Mouse (Mus musculus) frontal cortex, postnatal 25 days (tissue): ENCODE results near the gene Hes3.

Source experiments
- DNase-seq, 2 experiments: peaks; one replicate each; pipeline ENCODE4 v3.0.0; 2022; ENCODE audit warnings: low spot score in 2 of 2

The Hes3 gene

DNA sequence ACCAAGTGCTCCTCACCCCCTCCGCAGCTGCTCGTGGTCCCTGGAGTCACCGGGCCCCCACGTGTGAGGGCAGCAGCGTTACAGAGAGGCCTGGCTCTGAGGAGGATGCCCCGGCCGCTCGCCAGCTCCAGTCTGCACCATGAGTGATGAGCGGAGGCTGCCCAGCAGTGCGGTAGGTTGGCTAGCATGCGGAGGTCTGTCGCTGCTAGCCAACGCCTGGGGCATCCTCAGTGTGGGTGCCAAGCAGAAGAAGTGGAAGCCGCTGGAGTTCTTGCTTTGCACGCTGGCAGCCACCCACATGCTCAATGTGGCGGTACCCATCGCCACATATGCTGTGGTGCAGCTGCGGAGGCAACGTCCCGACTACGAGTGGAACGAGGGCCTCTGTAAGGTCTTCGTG is 12.5 kb downstream of the Hes3 start:
- DNase-seq, result no peak

DNA sequence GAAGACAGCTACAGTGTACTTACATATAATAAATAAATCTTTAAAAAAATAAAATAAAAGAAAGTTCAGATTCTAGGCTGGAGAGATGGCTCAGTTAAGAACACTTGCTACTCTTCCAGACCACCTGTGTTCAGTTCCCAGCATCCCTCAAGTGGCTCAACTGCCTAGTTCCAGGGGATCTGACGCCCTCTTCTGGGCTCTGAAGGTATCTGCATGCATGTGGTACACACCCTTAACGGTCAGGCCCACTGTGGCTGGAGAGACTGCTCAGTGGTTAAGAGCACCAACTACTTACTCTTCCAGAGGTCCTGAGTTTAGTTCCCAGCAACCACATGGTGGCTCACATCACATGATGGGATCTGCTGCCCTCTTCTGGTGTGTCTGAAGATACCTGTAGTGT is 13.5 kb downstream of the Hes3 start:
- no peak for DNase-seq

DNA sequence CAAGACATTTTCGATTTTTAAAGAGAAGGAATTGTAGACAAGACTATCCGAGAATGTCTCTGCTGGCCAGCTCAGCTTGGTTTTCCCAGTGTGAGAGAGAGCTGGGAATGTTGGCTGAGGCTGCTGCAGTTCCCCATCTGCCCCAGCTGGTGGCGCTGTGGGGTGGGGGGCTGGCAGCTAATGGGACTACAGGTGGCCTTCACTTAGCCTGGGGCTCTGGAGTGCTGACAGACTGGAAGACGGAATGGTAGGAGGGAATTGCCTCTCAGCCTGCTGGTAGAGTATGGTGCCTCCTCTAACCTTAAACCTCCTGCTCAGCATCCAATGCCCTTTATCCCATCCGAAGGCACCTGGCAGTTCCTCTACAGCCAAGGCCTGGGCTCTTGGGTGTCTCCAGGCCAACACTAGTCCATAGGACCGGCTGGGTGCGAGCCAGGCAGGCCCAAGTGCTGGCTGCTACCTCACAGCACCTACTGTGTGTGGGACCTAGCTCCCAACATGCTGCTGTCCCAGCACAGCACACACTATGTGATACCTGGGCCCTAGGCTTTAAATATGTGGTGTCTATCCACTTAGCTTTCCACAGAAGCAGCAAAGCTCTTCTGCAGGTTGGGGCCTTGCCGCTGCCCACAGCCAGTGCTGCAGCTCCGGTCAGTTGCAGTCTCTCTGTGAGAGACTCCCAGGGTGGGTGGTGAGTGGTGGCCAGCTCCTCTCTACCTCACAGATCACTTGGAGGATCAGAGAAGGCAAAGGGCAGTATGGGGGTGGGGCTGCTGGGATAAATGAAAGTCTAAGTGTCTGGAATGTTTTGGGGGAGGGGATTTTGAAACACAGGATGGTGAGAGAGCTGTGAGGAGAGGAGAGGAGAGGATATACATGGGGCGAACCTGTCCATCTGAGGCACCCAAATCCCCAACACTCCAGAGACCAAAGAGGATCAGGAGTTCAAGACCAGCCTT is 14.8 kb downstream of the Hes3 start:
- DNase-seq, result no peak

DNA sequence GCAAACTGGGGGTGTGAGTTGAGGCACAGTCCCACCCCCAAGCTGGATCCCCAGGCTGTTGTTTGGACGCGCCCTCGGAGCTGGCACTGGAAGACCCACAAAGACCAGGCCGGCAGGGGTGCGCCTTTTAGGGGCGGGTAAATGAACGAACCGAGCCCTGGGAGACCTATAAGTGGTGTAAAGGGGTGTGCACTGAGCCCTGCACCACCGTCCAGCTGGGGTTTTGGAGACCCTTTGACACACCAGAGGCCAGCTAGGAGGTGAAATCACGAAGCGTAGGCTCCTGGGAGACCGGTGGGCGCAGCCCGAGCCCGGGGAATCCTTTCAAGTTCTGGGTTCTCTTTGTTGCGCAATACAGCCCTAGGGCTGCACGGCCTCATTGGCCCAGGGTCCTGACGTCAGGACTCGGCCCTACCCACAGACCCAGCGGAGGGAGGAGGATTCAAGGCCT is 16.8 kb downstream of the Hes3 start:
- no peak for DNase-seq

DNA sequence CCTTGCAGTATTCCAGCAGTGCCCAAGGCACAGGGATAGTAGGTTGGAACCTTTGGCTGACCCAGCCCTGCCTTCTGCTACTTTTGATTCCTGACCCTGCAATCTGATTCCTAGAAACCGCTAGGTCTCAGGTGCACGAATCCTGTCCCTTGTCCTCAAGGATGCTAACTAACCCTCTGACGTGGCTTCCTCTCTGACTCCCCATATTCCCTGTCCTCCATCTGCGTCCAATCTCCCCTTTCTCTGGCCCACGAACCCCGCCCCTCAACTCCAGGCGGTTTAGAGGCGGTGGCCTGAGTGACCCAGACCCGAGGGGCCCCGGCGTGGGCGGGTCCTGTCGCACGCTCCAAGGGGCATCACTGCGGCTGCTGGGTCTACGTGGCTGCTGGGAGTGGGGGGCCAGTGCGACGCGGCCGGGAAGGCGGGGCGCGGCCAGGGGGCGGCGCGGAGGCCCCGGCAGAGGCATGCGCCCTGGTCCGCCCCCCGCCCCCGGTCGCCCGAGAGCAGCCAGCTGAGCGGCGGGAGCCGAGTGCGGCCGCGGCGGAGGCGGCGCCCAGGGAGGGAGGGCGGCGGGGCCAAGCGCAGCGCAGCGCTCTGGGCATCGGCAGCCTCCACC is 17.7 kb downstream of the Hes3 start, which contains the start of gene Gpr153:
Gene Gpr153, plus strand, starts transcription at position 612 of the 616 bp plus-strand sequence.
- no peak for DNase-seq

DNA sequence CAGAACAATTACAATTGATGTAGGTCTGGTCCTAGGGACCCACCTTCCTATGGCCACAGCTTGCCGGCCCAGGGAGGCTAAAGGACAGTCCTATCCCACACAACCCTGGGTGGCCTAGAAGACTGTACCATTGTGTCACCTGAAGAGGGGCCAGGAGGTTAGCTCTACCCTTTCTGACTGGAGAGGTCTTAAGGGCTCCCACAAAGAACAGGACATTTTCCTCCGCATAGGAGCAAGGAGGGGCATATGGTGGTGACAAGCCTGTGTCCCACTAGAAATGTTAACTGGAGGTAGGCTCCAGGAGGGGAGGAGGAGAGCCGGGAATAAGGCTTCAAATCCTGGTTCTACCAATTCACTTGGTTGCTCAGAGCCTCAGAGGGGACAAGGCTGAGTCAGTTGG is 18.3 kb downstream of the Hes3 start:
- no peak for DNase-seq

DNA sequence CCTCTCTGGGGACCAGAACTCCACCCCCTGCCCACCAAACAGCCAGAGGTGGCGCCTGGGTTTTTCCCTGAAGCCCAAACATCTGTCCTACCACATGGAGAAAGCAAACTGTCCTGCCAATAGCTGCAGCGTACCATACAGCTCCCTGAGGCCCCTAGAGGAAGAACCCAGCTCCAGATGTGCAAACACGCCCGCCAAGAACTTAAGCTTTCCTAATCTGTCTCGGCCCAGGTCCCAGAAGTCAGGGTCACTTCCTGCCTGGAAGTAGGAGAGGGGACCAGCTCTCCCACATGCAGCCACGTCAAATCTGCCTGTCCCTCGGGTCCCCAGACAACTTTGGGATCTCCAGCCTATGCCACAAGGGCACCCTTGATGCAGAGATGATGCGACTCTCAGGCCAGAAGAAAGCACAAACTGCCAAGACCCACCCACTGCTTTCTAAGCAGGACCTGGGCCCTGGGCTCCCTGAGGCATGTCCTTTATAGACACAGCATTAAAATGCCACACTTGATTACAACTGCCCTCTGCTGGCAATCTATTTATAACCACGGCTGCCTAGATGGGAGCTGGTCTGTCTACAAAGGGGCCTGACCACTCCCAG is 18.9 kb downstream of the Hes3 start:
- no peak for DNase-seq

DNA sequence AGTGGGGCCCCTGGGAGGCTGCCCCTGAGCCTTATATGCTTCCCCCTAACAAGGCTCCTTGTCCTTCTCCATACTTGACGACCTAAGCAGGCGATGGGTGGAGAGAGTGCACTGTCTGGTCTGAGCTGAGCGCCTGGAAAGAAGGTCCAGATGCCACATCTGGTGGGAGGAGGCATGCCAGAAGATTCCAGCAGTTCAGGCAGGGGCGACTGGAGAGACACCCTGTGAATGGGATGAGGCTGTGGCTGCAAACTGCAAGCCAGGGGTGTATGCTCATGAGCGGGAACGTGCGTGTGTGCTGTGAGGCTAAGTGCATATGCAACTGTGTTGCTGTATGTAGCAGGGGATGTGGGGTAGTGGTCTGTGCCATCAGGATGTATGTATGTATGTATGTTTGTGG is 19.5 kb downstream of the Hes3 start:
- no peak for DNase-seq

DNA sequence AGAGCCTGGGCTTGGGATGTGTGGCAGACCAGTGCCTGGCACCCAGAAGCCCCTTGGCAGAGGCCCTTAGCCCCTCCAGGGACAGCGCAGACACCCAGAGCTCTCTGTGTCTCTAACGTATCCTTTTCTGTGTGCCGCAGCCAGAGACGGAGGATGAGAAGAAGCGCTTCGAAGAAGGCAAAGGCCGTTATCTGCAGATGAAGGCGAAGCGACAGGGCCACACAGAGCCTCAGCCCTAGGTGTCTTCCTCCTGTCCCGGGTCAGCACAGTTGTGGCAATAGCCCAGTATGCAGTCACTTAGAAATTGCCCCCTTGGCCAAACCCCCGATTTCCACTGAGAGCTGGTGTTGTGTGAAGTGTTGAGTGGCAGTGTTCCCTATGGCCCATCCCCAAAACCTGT is 20.1 kb downstream of the Hes3 start:
- no peak for DNase-seq

DNA sequence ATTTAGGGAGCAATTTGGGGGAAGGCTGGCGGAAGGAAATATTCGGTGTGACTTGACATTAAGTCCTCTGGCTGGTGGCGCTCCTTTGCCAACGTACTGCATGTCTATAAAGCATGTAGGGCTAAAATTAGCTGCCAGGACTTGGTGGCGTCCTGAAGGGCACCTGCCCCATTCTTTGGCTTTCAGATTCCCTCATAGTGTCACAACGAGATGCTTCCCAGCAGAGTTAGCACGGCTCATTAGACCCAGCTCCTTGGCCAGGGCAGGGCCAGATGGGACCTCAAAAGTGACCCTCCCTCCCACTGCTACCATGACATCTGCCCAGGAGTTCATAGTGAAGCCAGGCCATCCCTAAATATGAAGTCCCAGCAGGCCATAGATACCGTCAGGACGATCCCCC is 20.9 kb downstream of the Hes3 start:
- no peak for DNase-seq

DNA sequence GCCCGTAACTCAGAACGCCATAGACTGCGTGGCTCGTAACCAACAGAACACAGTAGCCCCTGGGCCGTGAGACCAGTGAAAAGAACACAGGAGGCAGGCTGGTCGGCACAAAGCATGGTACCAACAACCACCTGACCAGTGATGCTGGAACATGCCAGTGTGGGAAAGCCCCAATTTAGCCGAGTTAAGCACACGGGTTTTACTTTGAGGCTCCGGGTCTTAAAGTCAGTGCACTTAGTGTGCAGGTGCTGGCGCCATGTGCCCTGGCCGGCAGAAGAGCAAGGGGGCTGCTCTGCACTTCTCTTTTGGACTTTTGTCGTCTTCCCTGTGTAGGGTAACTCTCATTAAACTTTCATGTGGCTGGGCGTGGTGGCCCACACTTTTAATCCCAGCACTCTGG is 21.5 kb downstream of the Hes3 start:
- DNase-seq, result no peak

DNA sequence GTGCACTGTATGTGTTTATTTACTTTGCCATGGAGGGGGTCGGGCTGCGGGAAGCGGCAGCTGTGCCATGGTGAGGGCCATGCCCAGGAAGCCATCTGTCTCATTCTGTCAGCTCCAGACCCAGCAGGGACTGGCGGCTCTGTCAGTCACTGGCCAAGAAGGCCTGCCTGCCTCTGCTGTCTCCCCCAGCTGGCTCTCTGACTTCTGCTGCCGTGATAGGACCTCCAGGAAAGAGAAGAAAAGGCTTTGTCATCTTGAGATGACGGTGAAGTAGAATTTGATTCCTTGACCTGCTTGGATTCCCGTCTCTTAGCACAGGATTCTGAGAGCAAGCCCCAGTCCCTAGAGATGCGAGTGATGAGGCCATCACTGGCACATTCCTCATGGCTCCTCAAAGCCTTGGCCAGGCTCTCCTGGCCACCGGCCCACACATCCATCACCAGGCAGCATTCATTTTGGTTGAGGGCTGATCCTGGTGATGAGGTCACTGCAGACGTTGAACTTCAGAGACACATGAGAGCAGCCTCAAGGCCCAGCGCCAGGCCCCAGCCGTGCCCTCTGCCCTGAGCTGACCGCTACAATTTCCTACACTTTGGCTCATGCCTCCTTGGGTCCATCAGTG is 23.6 kb downstream of the Hes3 start:
- DNase-seq, result no peak

DNA sequence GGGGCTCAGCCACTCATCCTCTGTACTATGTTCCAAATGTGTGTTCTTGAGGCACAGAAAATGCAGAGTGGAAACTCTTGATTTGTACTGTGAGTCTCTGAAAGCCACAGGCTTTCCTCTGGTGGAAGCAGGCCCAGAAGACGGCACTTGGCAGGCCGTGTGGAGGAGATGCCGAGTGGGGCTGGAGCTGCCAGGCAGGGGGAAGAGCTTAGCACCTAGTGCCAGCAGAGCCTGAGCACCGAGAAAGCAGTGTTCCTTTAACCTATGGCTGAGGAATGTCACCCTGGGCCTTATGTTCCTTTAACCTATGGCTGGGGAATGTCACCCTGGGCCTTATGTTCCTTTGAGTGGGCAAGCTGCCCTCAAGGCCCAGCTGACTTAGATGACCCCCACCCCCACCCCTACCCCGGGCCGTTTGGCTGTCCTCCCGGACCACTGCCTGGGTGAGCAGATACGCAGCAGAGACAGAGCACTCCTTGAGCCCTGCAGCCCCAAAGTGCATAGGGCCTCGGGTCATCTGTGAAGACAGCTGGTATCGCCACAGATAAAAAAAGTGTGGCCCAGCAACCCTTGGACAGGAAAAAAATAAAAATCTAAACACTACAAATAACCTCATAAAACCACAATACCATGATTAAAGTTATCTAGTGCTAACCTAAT is 25.1 kb downstream of the Hes3 start:
- DNase-seq, result no peak

DNA sequence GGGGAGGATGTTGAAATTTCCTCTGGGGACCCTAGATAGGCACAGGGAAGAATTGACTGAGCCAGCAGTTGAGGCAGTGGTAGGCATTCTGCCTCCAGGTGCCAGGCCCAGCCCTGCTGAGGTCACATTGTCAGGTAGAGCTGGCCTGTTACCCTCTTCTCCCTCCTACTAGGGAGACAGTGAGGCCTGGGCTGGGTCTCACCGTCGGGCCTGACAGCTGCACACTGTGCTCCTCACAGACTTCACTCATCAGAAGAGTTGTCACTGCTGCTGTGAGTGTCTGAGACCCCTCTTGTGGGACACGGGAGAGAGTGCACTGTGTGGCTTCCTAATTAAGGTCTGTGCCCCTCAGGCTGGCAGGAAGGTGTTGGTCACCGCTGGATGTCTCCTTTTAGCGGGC is 25.7 kb downstream of the Hes3 start:
- DNase-seq, result no peak

DNA sequence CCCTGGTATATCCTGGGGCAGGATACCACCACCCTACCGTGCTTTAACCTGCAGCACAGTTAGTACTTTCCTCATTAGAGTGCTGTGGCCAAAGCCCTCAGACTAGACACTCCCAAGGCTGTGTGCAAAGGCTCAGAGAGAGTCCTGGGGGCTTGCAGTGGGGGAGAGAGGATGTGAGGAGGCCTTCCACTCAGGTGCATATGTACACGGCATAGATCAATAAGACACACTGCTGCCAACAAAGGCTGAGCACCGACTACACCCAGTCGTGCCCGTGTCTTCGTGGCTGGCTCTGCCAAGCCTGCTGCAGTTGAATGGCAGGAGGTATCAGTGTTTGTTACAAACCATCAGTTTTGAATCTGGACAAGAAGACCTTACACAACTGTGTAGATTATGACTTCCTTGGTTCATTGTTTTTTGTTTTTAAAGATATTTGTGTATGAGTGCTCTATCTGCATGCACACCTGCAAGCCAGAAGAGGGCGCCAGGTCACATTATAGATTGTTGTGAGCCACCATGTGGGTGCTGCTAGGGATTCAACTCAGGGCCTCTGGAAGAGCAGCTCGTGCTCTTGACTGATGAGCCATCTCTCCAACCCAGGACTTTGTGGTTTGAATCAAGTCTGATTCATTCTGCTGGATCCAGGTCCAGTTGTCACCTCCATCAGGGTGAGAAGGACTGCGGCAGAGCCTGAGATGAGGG is 26.4 kb downstream of the Hes3 start:
- no peak for DNase-seq

DNA sequence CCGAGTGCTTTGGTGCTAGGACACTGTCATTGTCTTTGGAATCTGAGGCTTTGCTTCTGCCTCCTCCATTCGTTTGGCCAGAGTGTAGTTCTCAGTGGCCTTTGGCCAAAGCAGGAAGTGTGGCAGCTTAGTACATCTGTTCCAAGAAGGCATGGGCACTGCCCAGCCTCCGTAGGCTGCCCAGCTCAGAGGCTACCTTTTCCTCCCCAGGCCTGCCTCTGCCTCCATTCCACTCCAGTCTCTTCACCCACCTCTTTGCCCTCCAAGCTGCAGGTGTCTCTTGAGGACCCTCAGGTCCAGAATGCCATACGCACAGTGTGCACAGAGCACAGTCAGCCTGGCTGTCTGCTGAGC is 27.3 kb downstream of the Hes3 start:
- DNase-seq, result no peak

DNA sequence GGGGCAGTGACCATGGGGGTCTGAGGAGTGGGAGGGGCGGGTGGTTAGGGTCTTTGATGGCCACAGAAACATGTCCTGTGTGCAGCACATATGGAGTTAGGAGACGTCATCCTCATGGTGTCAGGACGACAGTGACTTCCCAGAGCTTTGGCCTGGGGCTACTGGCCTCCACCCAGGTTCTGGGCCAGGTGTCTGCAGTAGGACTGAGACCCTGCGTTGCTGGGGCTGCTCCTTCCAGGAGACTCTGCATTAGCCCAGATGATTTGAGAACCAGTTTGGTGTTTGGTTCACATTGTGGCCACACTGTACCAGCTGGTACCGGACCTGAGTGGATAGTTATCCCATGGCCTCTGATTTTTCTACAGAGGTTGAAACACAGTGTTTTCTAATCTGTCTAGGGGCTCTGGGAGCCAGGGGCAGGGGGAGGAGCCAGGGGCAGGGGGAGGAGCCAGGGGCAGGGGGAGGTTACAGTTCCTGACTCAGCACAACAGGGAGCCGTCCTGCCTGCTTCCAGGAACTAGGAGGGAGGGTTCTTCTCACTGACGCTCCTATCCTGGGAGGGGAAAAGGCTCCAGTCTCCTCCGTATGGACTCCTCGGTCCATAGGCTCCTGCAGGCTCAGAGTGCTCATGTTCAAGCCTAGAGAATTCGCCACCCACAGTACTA is 27.8 kb downstream of the Hes3 start:
- no peak for DNase-seq

DNA sequence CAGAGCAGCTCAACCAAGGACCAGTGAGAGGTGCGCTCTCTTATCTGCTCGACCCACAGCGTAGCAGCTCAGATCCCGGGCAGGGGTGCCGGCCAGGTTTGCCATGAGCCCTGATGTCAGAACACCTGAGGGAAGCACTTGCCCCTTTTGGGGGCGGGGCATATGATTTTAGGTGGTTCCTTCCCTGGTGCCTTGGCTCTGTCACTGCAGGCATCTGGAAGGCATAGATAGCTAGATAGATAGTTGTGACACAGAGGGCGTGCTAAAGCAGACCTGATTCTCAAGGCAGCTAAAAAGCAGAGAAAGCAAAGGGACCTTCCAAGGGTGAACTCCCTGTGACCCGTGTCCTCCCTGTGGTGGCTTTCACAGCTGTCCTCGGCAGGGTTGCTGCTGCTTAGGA is 28.4 kb downstream of the Hes3 start:
- no peak for DNase-seq

DNA sequence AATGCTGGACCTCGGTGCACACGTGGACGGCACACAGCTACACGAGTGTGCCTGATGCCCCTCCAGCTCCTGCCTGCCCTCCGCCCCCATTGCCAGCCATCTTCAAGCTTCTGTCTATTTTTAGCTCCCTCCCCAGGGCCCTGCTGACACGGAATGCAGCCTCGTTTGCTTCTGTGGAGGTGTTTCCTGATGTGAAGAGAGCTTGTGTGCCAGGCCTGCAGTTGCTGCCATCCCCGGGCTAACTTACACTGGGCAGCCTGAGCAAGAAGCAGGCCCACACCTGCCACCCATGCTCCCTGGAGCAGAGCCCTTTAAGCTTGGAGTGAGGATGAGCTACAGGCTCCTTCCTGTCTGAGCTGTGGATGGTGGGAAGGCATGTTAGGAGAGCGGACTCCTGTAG is 29.3 kb downstream of the Hes3 start:
- DNase-seq, result no peak

DNA sequence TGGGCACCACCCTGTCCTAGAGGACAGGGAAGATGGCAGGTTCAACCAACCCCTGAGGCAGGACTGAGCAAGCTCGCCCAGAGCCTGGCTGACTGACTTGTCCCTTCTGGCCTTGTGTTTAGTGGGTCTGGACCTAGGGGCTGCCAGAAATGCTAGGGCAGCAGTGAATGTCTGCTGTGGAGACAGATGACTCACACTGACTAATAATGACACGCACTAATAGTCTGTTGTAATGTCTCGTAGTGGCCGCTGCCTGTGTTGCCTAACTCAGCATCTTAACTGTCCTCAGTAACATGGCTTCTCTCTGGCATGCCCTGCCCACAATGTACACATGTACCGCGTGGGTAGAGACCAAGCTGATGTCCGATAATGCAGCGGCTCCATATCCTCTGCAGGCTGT is 31.0 kb downstream of the Hes3 start:
- no peak for DNase-seq

DNA sequence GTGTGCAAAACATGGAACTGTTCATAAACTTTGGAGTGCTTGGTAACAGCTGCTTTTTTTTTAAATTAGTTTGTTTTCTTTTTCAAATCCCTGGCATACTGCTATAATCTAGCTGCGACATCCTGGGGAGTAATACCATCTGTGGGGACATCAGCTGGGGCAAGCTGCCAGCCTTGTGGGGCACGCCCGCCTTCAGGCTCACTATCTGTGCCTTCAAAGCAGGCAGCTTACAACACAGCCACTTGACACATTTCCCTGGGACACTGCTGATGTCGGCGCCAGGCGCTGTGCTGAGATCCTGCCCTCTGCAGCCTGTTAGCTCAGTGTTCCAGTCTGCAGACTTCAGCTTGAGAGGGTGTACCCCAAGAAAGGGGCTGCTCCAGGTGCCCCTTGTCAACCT is 34.4 kb downstream of the Hes3 start:
- DNase-seq, result no peak
